Mouse (Mus musculus): ENCODE data around the gene Ndrg4. TPM values are rescaled to one million over a fixed set of nuclear protein-coding genes. Genes with fewer than 3 reads are reported as not detected.

Ndrg4 gene
- polyA plus RNA-seq, 1 experiment from 2014 or later = 87.3 TPM

GRCm38 (mm10) chr8:95716546-95717335 lies 40.0 kb downstream of the Ndrg4 start:
- H3K9me3 ChIP-seq (ENCODE audit: control insufficient read depth, low read length) = no peaks in the 10 kb centered on the region
- peak overlapping the region; percentile 62 for H3K4me2 ChIP-seq (ENCODE audit: low read depth)
- peak overlapping the region; percentile 73 for H3K9ac ChIP-seq (ENCODE audit: low read length)
- H3K4me3 ChIP-seq (ENCODE audit: low read depth, low read length) = peak overlapping the region; percentile 85
- H3K36me3 ChIP-seq (ENCODE audit: control insufficient read depth, insufficient read depth, low read length) = peaks cover 5% of the 10 kb centered on the region
- 19% methylated on average over 21 of the region's 21 CpGs for WGBS
- no peak overlapping the region for H3K27ac ChIP-seq (ENCODE audit: low read depth, low read length)
- ATAC-seq (ENCODE audit: insufficient read depth, low FRiP score, low TSS enrichment) (no peak), DNase-seq (ENCODE audit: low spot score) (no peak)
- H3K4me1 ChIP-seq (ENCODE audit: control insufficient read depth, insufficient read depth, low read length) = peaks cover 13% of the 10 kb centered on the region
- no peaks in the 10 kb centered on the region for H3K27me3 ChIP-seq (ENCODE audit: control insufficient read depth, insufficient read depth, low read length)

- peaks cover 24% of the 10 kb centered on the region for H3K36me3 ChIP-seq (ENCODE audit: control insufficient read depth, insufficient read depth, low read length)
- WGBS = 93% methylated on average over 4 of the region's 4 CpGs
- H3K27me3 ChIP-seq (ENCODE audit: control insufficient read depth, insufficient read depth, low read length) = no peaks in the 10 kb centered on the region
- no peak overlapping the region for H3K4me3 ChIP-seq (ENCODE audit: low read depth, low read length)
- no peak overlapping the region for H3K9ac ChIP-seq (ENCODE audit: low read length)
- no peaks in the 10 kb centered on the region for H3K4me1 ChIP-seq (ENCODE audit: control insufficient read depth, insufficient read depth, low read length)
- ATAC-seq (ENCODE audit: insufficient read depth, low FRiP score, low TSS enrichment) (no peak), DNase-seq (ENCODE audit: low spot score) (no peak)
- no peak overlapping the region for H3K4me2 ChIP-seq (ENCODE audit: low read depth)
- H3K9me3 ChIP-seq (ENCODE audit: control insufficient read depth, low read length) = no peaks in the 10 kb centered on the region
- no peak overlapping the region for H3K27ac ChIP-seq (ENCODE audit: low read depth, low read length)
Observed at GRCm38 (mm10) chr8:95727625-95728024, 50.8 kb downstream of the Ndrg4 start.

- Histone ChIP-seq H3K4me3 (ENCODE audit: low read depth, low read length) (no peak overlapping the region), H3K36me3 (ENCODE audit: control insufficient read depth, insufficient read depth, low read length) (peaks cover 32% of the 10 kb centered on the region), H3K27ac (ENCODE audit: low read depth, low read length) (no peak overlapping the region), H3K9me3 (ENCODE audit: control insufficient read depth, low read length) (no peaks in the 10 kb centered on the region), H3K4me1 (ENCODE audit: control insufficient read depth, insufficient read depth, low read length) (no peaks in the 10 kb centered on the region), H3K27me3 (ENCODE audit: control insufficient read depth, insufficient read depth, low read length) (no peaks in the 10 kb centered on the region), H3K4me2 (ENCODE audit: low read depth) (no peak overlapping the region), H3K9ac (ENCODE audit: low read length) (no peak overlapping the region)
- ATAC-seq (ENCODE audit: insufficient read depth, low FRiP score, low TSS enrichment) = no peak
- no peak for DNase-seq (ENCODE audit: low spot score)
- WGBS = 88% methylated on average over 7 of the region's 7 CpGs
Observed at GRCm38 (mm10) chr8:95738596-95738995, 61.8 kb downstream of the Ndrg4 start.

GRCm38 (mm10) chr8:95741732-95742131 lies 65.0 kb downstream of the Ndrg4 start:
- 91% methylated on average over 7 of the region's 7 CpGs for WGBS
- Histone ChIP-seq H3K36me3 (ENCODE audit: control insufficient read depth, insufficient read depth, low read length) (peaks cover 29% of the 10 kb centered on the region), H3K4me2 (ENCODE audit: low read depth) (no peak overlapping the region), H3K27me3 (ENCODE audit: control insufficient read depth, insufficient read depth, low read length) (no peaks in the 10 kb centered on the region), H3K9ac (ENCODE audit: low read length) (no peak overlapping the region), H3K4me3 (ENCODE audit: low read depth, low read length) (no peak overlapping the region), H3K9me3 (ENCODE audit: control insufficient read depth, low read length) (no peaks in the 10 kb centered on the region), H3K4me1 (ENCODE audit: control insufficient read depth, insufficient read depth, low read length) (no peaks in the 10 kb centered on the region), H3K27ac (ENCODE audit: low read depth, low read length) (no peak overlapping the region)
- DNase-seq (ENCODE audit: low spot score) = no peak
- no peak for ATAC-seq (ENCODE audit: insufficient read depth, low FRiP score, low TSS enrichment)

GRCm38 (mm10) chr8:95748028-95748427 lies 71.2 kb downstream of the Ndrg4 start:
- Histone ChIP-seq H3K9me3 (ENCODE audit: control insufficient read depth, low read length) (no peaks in the 10 kb centered on the region), H3K9ac (ENCODE audit: low read length) (no peak overlapping the region), H3K27ac (ENCODE audit: low read depth, low read length) (no peak overlapping the region), H3K4me1 (ENCODE audit: control insufficient read depth, insufficient read depth, low read length) (no peaks in the 10 kb centered on the region), H3K27me3 (ENCODE audit: control insufficient read depth, insufficient read depth, low read length) (no peaks in the 10 kb centered on the region), H3K36me3 (ENCODE audit: control insufficient read depth, insufficient read depth, low read length) (peaks cover 17% of the 10 kb centered on the region), H3K4me2 (ENCODE audit: low read depth) (no peak overlapping the region), H3K4me3 (ENCODE audit: low read depth, low read length) (no peak overlapping the region)
- DNase-seq (ENCODE audit: low spot score) (no peak), ATAC-seq (ENCODE audit: insufficient read depth, low FRiP score, low TSS enrichment) (no peak)
- WGBS = 94% methylated on average over 4 of the region's 4 CpGs

- no peak for DNase-seq (ENCODE audit: low spot score)
- peaks cover 13% of the 10 kb centered on the region for H3K36me3 ChIP-seq (ENCODE audit: control insufficient read depth, insufficient read depth, low read length)
- WGBS = 88% methylated on average over 1 of the region's 1 CpGs
Observed at GRCm38 (mm10) chr8:95751924-95752323, 75.1 kb downstream of the Ndrg4 start.

GRCm38 (mm10) chr8:95760323-95760722 lies 83.5 kb downstream of the Ndrg4 start:
- Histone ChIP-seq H3K27ac (ENCODE audit: low read depth, low read length) (no peak overlapping the region), H3K27me3 (ENCODE audit: control insufficient read depth, insufficient read depth, low read length) (no peaks in the 10 kb centered on the region), H3K9me3 (ENCODE audit: control insufficient read depth, low read length) (no peaks in the 10 kb centered on the region), H3K4me2 (ENCODE audit: low read depth) (no peak overlapping the region), H3K36me3 (ENCODE audit: control insufficient read depth, insufficient read depth, low read length) (peaks cover 19% of the 10 kb centered on the region), H3K4me3 (ENCODE audit: low read depth, low read length) (no peak overlapping the region), H3K9ac (ENCODE audit: low read length) (no peak overlapping the region), H3K4me1 (ENCODE audit: control insufficient read depth, insufficient read depth, low read length) (no peaks in the 10 kb centered on the region)
- no peak for DNase-seq (ENCODE audit: low spot score)
- WGBS = 93% methylated on average over 6 of the region's 6 CpGs
- ATAC-seq (ENCODE audit: insufficient read depth, low FRiP score, low TSS enrichment) = no peak

More at GRCm38 (mm10) chr8:95751924-95752323, 75.1 kb downstream of the Ndrg4 start:
- Histone ChIP-seq H3K4me1 (ENCODE audit: control insufficient read depth, insufficient read depth, low read length) (no peaks in the 10 kb centered on the region), H3K9me3 (ENCODE audit: control insufficient read depth, low read length) (no peaks in the 10 kb centered on the region), H3K27me3 (ENCODE audit: control insufficient read depth, insufficient read depth, low read length) (no peaks in the 10 kb centered on the region), H3K4me2 (ENCODE audit: low read depth) (no peak overlapping the region), H3K9ac (ENCODE audit: low read length) (no peak overlapping the region), H3K4me3 (ENCODE audit: low read depth, low read length) (no peak overlapping the region), H3K27ac (ENCODE audit: low read depth, low read length) (no peak overlapping the region)
- no peak for ATAC-seq (ENCODE audit: insufficient read depth, low FRiP score, low TSS enrichment)

GRCm38 (mm10) chr8:95764133-95764532 lies 87.4 kb downstream of the Ndrg4 start:
- H3K27ac ChIP-seq (ENCODE audit: low read depth, low read length) = no peak overlapping the region
- H3K27me3 ChIP-seq (ENCODE audit: control insufficient read depth, insufficient read depth, low read length) = no peaks in the 10 kb centered on the region
- 92% methylated on average over 1 of the region's 1 CpGs for WGBS
- no peaks in the 10 kb centered on the region for H3K9me3 ChIP-seq (ENCODE audit: control insufficient read depth, low read length)
- H3K4me1 ChIP-seq (ENCODE audit: control insufficient read depth, insufficient read depth, low read length) = no peaks in the 10 kb centered on the region
- ATAC-seq (ENCODE audit: insufficient read depth, low FRiP score, low TSS enrichment) (no peak), DNase-seq (ENCODE audit: low spot score) (no peak)
- no peak overlapping the region for H3K4me2 ChIP-seq (ENCODE audit: low read depth)
- no peak overlapping the region for H3K4me3 ChIP-seq (ENCODE audit: low read depth, low read length)
- peaks cover 25% of the 10 kb centered on the region for H3K36me3 ChIP-seq (ENCODE audit: control insufficient read depth, insufficient read depth, low read length)
- no peak overlapping the region for H3K9ac ChIP-seq (ENCODE audit: low read length)
